Mouse (Mus musculus) kidney, adult 11 months (tissue): ENCODE results near the gene Bmp8b.
"Not testable (repeated sequence)": the region's sequence is repeated elsewhere in the genome, so short reads cannot be mapped to it uniquely, and the experiment has no call there.

Source experiments
- DNase-seq: peaks from one replicate; pipeline ENCODE4 v3.0.0; 2022

Gene Bmp8b

DNA sequence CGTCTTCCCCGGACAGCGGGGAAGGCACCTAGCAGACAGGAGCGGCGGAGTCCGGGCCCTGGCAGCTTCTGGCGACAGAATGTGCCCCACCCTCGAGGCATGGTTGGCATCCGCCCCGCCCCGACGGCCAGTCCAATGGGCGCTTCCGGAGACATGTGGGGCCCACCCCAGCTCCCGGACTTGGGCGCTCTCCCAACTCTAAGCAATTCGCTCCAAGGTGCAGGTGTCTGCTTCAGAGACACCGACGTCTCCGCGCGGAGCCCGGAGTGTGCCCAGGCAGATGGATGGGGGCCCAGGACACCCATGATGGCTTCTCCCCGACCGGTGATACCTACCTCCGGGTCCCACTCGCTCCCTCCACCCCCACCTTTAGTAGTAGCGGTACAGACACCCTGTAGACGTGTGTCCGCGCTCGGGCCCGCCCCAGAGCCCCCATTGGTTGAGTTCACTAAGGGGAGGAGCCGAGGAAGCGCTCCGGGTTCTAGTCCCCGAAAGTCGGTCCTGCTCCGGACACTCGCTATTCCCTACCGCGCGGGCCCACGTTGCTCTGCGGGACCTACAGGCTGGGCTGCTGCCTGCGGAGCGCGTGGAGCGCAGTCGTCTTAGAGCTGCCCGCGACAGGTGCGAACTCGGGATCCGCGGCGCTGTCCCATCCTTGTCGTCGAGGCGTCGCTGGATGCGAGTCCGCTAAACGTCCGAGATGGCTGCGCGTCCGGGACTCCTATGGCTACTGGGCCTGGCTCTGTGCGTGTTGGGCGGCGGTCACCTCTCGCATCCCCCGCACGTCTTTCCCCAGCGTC, at the start of gene Bmp8b:
Bmp8b (plus strand) TSS at position 515 of the 800 bp plus-strand sequence.
- DNase-seq = peak; percentile 23

DNA sequence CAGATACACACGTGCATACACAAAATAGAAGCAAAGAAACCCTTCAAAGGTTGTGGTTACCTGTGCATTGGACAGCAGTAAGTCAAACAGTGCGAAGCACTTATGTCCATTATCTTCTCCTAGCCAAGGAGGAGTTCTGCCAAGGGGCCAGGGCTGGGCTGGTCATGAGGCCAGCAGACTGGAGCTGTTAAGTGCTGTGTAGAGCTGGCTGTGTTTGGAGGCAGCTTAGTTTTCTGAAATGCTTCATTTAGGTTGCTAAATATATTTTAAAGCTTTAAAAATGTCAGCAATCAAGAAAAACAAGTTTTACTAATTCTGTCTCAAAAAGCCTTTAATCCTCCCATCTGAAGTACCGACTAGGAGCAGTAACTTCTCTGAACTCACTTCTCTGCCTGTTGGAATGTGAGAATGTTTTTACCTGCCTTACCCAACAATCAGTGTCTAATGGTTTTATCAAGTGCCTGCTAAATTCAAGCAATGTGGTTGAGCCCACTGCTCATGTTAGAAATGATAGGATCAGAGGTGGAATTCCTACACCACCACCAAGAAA, 48.3 kb upstream of the Bmp8b start:
- DNase-seq = no peak

DNA sequence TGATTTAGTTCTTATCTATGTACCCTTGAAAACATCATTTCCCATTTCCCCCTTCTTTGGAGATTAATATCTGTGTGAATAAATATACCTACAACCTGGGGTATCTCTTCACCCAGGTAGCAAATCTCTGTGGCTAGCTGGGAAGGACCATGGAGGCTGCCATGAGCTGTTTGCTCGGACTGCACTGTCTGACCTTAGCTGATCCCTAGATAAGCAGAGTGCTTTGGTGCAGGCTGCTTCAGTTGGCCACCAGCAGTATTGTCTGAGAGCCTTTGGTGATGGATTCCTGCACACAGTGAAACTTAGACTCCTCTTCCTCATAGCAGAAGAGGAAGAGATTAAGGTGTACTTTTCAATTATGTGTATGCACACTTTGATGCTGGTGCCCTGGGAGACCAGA, 47.0 kb upstream of the Bmp8b start:
- no peak for DNase-seq

DNA sequence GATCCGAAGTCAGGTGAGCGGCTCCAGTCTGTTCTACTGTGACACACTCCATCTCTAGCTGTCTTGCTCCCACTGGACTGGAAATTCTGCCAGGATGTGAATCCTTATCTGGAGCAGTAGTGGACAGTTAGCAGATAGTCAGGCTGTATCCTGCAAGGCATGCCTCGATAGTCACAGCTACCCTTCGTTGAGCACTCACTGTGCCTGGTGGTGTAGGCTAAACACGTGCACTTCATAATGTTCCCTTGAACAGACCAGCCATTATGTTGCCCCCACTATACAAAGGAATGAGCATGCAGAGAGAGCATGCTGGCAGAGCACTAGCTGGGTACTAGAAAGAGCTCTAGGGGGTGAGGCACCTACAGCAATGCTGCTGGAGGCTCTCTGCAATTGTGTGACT, 43.2 kb upstream of the Bmp8b start:
- DNase-seq = no peak

DNA sequence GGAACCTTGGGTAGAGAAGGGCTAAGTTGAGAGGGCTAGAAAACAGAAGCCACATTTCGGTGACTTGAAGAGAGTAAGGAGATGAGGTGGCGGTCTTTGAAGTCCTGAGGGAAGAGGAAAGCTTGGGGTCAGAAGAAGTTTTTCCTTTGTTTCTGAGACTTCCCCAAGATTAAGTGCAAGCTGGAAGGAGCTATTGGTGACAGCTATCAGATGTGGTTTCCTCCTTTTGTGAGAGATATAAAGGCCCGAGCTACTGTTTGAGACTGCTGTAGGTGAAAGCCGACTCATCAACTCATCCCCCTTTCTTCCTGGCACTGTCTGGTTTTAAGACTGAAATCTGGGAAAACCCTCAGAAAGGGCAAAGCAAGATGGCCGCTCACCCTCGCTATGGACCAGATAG, 36.3 kb upstream of the Bmp8b start:
- no peak for DNase-seq

DNA sequence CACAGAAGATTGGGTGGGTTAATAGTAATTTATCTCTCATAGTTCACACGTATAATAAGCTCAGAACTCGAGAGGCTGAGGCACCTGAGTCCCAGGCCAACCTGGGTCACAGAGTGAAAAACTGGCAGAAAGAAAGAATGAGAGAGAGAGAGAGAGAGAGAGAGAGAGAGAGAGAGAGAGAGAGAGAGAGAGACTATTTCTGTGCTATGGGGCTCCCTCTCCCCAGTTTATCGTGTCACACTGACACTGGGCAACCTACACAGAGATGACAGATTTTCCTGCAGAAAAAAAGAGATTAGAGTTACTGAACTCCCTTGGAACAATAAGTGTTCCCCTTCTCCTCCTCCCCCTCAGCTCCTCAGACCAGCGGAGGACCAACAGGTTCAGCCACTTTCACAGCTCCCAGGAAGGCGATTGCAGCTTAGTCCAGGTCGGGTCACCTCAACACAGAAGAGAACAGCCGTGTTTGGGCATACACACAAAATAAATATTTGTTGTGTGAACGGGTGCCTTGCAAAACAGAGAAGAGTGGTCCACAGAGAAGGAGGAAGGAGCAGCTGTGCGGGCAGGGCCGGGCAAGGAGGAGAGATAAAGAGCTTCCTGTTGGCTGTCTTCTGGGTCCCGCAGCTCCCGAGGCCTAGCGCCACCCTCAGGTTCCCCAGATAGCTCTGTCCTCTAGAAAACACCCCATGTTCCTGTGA, 33.5 kb upstream of the Bmp8b start:
- DNase-seq = peak; percentile 16

DNA sequence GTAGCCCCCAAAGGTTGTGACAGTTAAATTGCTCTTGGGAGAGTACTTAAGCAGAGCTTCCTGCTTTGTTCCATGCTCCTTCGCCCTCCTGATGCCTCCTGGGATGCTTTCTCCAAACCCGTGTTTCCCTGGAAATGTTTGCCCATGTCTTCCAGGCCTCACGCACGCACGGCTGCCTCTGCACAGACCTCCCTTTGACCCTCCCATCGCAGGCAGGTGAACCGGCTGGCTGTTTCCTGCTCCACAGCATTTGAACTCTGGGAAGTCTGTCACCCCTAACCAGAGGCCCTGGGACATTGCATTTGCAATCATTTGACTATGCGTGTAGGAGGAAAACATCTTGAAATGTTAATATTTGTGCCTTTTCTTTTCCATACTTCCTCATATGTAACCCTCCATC, 28.0 kb upstream of the Bmp8b start:
- no peak for DNase-seq

DNA sequence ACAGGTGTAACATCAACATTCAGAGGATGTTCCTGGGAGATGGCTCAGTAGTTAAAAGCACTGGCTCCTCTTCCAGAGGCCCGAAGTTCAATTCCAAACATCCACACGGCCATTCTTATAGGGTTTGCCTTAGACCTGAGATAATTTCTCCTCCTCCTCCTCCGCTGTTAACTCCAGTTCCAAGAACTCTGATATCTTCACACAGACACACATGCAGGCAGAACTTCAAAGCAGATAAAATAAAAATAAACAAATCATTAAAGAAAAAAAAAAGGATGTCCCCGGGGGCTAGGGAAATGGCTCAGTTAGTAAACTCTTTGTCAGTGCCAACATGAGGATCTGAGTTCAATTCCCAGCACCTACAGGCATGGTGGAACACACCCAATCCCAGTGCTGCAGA, 26.7 kb upstream of the Bmp8b start:
- no peak for DNase-seq

DNA sequence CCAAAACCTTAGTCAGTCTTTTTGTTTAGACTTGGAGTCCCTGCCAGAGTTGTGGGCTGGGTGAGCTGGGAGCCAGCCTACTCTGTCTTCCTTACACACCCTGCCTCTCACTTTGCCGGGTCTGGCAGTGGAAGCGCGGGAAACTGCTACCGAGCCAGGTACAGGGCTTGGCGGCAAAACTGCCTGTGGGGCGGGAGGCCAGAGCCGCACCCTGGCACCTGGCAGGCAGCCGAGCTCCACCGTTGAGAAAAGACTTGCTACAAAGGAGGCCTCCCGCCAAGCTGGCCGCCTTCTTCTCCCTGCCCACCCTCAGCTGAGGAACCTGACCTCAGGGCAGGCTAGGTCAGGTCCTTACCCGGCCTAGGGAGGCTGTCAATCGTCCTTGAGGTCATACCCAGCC, 24.2 kb upstream of the Bmp8b start:
- no peak for DNase-seq

DNA sequence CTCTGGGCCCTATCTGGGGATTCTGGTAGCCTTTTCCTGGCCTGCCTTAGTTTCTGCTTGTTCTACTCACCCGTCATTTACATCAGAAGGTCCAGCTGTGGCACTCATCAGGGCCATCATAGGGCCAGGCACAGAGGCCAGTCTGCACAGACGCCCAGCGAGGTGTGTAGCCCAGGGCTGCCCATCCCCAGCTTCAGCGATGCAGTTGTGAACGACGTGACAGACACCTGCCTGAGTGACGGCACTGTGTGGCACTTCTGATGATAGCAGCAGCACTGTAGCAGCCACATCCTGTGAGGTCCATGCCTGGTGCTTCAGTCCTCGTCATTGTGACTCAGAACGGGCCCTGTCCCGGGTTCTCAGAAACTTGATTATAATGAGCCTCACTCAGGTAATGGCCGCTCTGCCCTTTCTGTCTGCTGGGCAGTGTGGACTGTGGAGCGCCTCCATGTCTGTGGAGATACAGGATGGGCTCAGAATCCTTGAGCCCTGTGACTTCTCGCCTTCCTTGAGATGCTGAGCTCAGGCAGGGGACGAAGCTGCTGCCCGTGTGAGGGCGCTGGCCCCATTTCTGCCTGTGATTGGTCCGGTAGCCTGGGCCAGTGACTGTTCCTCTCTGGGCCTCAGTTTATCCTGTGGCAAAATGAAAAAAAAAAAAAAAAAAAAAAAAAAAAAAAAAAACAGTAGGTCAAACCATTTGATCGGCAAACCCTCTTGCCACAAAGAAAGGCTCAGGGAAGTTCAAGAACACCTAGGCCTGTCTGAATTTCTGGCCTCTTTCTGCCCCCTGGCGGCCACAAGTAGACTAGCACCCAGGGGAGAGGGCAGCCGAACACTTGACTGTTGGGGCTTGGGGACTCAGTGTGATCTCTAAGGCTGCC, 22.4 kb upstream of the Bmp8b start:
- DNase-seq = peak; percentile 24

DNA sequence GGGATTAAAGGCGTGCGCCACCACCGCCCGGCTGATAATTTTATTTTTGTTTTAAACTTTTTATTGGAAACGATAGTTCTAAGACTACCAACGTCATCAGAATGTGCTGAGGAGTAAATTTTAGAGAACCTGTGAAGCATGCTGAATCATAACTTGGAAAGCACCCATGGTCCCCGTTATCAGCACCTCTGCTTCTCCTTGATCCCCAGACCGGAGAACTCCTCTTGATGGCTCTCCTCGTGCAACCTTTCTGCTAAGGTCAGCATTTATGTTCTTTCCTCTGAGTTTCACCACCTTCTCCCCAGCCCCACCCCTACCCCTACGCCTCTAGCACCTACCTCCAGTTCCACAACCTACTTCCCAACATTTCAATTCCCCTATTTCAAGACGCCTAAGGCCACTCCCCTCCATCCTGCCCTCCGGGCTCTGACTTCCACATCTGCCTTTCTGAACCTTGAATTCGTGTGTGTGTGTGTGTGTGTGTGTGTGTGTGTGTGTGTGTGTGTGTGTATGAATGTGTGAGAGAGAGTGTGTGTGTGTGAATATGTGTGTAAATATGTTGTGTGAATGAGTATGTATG, 21.6 kb upstream of the Bmp8b start:
- DNase-seq = no peak

DNA sequence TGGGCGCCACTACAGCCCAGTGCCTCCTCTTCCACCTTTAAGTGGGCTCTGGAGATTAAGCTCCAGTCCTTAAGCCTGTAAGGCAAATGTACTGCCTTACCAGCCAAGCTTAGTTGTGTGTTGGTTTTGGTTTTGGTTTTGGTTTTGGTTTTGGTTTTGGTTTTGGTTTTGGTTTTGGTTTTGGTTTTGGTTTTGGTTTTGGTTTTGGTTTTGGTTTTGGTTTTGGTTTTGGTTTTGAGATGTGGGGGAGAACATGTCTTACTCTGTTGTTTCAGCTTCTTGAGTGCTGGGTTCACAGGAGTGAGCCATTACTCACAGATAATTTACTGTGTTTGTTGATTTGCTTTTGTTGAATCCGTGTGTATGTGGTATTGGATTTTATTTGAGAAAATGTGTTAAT, 19.7 kb upstream of the Bmp8b start:
- no peak for DNase-seq

DNA sequence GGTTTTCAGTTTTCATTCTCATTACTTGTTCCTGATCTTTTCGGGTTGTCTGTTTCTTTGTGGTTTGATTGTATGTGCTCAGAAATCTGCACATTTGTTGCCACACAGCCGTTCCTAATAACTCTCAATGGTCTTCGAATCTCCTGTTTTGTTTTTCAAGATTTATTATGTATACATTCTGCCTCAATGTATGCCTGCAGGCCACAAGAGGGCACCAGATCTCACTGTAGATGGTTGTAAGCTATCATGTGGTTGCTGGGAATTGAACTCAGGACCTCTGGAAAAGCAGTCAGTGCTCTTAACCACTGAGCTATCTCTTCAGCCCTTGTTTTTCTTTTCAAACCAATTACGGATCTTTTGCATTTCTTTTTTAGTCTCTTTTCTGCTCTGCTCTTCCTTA, 18.6 kb upstream of the Bmp8b start:
- no peak for DNase-seq

DNA sequence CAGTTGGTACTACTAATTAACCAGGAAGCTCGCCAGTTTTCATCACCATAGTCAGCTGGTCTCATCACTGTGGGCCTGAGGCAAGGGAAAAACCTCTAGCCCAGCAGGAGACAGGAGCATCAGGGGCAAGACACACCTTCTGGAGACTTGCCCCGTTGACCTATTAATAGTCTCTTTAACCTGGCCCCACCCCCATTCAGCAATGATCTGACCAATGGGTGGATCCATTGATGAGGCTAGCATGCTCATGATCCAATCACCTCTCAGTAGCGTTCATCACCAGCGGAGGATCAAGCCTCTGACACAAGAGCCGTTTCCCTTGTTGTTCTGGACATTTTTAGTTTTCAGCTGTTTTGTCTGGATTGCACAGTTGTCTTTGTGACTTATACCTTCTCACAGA, 12.3 kb upstream of the Bmp8b start:
- DNase-seq = no peak

DNA sequence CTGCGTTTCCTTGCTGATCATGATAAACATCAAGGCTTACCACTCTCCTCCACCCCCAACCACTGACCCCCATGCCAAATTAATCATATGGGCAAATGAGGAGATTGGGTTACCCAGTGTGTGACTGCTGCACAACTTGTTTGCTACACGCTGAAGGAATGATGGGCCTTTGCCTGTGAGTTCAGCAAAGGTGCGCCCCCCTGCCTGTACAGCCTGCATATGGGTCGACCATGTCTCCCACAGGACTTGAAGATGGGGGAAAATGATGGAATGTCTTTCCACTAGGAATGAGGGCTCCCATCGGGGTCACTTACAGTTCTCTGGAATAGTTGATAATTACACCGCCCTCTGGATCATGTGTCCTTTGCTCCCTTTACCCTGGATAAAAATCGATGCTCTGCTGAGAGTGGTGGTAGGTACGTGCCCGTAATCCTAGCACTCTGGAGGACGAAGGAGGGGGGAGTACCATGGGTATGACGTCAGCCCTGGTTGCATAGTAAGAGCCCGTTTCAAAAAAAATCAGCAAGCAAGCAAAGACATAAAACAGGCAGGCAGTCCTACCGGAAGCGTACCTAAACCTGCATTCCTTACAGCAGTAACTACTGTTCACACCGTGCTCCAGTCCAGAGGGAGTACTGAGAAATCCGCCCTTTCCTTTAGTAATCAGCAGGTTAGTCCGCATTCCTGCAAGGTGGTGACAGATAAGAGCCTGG, 11.7 kb upstream of the Bmp8b start:
- DNase-seq = no peak

DNA sequence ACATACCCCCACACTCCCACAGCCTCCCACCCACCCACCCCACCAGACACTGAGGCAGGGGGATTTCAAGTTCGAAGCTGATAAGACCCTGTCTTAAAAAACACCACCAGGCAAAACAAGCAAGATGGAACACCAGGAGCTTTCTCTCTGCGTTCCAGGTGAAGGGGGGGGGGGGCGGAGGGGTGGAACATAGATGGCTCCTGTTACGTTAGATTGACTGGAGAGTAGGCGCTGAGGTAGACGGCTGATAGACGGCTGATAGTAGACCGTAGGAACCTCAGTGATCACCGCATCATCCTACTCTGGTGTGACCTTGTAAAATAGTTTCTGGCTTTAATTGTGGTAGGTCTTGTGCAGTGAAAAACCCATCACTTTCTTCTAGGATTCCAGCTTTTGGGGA, 11.1 kb upstream of the Bmp8b start:
- no peak for DNase-seq

DNA sequence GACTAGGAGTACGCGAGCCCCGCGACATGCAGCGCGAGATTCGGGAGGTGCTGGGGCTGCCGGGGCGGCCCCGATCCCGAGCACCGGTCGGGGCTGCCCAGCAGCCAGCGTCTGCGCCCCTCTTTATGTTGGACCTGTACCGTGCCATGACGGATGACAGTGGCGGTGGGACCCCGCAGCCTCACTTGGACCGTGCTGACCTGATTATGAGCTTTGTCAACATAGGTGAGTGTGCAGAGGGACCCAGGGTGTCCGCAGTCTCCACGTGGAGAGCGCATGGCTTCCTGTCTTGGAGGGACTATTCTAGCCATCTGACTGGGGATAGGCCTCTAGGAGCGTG, 456 bp downstream of the Bmp8b start:
- no peak for DNase-seq

DNA sequence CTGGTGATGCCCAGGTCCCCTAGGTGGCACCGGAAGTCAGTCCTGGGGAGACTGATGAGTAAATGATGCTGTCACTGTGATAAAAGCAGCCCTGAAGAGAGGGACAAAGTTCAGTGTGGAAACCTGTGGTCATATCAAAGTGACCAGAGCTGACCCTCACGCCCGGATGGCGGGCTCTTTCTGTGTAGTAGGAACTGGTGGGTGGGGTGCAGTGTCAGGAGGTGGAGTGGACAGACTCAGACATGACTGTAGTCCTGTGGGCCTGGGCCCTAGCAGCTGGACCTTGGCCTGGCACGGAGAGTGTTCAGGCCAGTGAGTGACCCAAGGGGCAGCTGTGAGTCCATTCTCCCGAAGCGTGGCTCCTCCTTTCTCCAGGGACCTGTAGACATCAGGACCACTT, 964 bp downstream of the Bmp8b start:
- DNase-seq = not testable (repeated sequence)

DNA sequence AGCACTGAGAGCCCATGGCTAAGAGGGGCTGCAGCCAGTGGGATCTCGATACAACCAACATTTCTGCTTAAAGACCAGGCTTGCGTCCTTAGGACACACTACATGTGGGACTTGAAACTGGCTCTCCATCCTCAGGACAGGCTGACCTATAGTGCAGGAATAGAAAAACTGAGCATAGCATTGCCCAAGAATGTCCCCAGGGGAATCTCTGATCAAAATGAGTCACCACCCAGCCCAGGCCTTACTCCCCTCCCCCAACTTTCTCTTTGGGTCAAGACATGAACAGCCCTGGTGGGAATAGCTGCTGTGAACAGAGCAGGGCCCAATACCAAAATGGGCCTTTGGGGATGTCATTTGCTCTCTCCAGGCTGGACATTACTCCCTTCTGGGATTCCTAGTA, 1.9 kb downstream of the Bmp8b start:
- no peak for DNase-seq

DNA sequence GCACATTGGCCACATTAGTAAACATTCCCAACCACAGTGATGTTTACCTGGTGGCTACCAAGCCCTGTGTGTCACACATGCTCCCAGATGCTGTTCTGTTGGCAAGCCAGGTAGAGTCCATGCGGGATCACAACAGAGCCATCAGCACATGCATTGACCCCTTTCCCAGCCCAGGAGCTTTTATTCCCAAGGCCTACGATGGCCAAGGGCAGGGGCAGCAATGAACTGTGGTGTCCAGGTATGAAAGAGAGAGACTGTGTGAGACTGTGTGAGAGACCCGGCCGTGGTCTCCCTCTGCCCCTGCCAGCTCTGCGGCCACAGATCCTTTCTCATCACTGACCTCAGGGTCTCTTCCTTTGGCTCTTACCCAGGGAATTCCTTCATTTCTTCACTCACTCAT, 3.1 kb downstream of the Bmp8b start:
- DNase-seq = no peak

DNA sequence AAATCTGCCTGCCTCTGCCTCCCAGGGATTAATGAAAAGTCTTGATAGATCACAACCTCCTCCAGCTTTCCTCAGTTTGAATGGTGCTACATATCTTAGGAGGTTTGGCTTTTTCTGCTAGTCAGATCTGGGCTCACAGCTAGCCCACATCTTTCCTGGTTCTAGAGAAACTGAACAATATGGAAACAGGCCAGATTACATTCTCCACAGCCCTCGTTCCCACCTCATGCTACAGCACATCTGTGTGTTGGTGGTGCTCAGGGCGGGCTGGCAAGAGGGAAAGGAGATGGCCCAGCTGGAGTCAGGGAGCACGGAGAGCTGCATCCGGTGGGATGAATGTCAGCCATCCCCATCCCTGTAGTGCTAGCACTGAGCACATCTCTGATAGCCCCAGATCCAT, 5.8 kb downstream of the Bmp8b start:
- no peak for DNase-seq

DNA sequence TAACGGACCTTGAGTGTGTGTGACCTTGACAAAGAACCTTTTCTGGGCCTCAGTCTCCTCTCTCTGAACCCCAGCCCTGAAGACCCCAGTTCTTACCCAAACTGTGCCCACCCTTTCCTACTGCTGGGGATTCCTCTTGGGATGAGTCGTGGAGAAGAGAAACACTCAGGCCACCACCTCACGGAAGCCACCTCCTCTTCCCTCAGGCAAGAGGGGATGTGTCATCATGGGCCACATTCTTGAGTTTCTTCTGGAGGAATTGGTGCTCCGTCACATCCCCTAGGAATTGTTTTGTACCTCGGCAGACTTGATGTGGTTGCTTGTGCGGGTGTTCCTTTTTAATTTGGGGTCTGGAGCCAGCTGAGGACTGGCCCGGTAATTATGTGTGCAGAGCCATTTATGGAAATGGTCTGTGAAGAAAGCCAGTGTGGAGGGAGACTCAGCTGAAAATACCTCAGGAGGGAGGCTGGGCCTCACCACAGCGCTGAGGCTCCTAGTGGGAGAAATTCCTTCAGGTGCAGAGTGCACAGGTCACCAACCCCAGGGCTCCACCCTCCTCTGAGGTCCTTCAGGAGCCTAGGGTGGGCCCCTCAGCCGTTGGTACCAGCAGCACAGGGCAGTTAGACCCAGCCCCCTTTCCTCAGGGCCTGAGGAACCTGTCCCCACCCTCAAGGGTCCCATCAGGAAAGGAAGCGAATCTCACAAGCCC, 6.5 kb downstream of the Bmp8b start:
- DNase-seq = not testable (repeated sequence)
